Mouse (Mus musculus) right cerebral cortex, postnatal 36 days (tissue): ENCODE results near the gene Rnf41.

Experiments
- DNase-seq, 2 experiments: peaks; one replicate each; pipeline ENCODE4 v3.0.0; 2022; ENCODE audit warnings: low spot score in 2 of 2, mixed read lengths in 1 of 2

The Rnf41 gene

GRCm38 (mm10) chr10:128411211-128412054, at the start of gene Rnf41, which contains the start of gene Nabp2:
TSS of gene Rnf41 (plus strand) at chr10:128411657.
TSS of gene Nabp2 (minus strand) at chr10:128411492.
- peak; percentile 94 to 95 for DNase-seq

GRCm38 (mm10) chr10:128361836-128362235, 49.6 kb upstream of the Rnf41 start:
- no peak for DNase-seq

GRCm38 (mm10) chr10:128362568-128362967, 48.9 kb upstream of the Rnf41 start:
- no peak for DNase-seq

GRCm38 (mm10) chr10:128367899-128368401, 43.5 kb upstream of the Rnf41 start:
- no peak for DNase-seq

GRCm38 (mm10) chr10:128368402-128369217, 42.8 kb upstream of the Rnf41 start, which contains the start of gene Coq10a:
TSS of gene Coq10a (minus strand) at chr10:128368997.
- peak; percentile 92 to 96 for DNase-seq

GRCm38 (mm10) chr10:128369218-128369543, 42.3 kb upstream of the Rnf41 start:
- DNase-seq: no peak

GRCm38 (mm10) chr10:128369599-128369998, 41.9 kb upstream of the Rnf41 start:
- DNase-seq: no peak

GRCm38 (mm10) chr10:128370021-128370420, 41.4 kb upstream of the Rnf41 start:
- DNase-seq: no peak

- DNase-seq: no peak
Observed at GRCm38 (mm10) chr10:128370601-128371000, 40.9 kb upstream of the Rnf41 start.

- no peak for DNase-seq
Observed at GRCm38 (mm10) chr10:128372142-128372541, 39.3 kb upstream of the Rnf41 start.

- no peak for DNase-seq
Observed at GRCm38 (mm10) chr10:128372989-128373748, 38.3 kb upstream of the Rnf41 start.

- no peak for DNase-seq
Observed at GRCm38 (mm10) chr10:128374393-128374792, 37.1 kb upstream of the Rnf41 start.

GRCm38 (mm10) chr10:128376099-128376454, 35.4 kb upstream of the Rnf41 start:
- no peak for DNase-seq

GRCm38 (mm10) chr10:128376455-128377211, 34.8 kb upstream of the Rnf41 start, which contains the start of gene Ankrd52:
TSS of gene Ankrd52 (plus strand) at chr10:128377115.
- peak; percentile 43 to 61 for DNase-seq

- DNase-seq: no peak
Observed at GRCm38 (mm10) chr10:128377222-128377939, 34.1 kb upstream of the Rnf41 start.

- DNase-seq: no peak
Observed at GRCm38 (mm10) chr10:128377940-128378448, 33.5 kb upstream of the Rnf41 start.

GRCm38 (mm10) chr10:128378462-128378861, 33.0 kb upstream of the Rnf41 start:
- no peak for DNase-seq

GRCm38 (mm10) chr10:128379260-128379659, 32.2 kb upstream of the Rnf41 start:
- DNase-seq: no peak

GRCm38 (mm10) chr10:128380565-128380964, 30.9 kb upstream of the Rnf41 start:
- DNase-seq: no peak

GRCm38 (mm10) chr10:128382482-128382881, 29.0 kb upstream of the Rnf41 start:
- no peak for DNase-seq
